Mouse (Mus musculus): ENCODE data around the gene Osbpl2. TPM values are rescaled to one million over a fixed set of nuclear protein-coding genes. Genes with fewer than 3 reads are reported as not detected.

The Osbpl2 gene
- polyA plus RNA-seq, 1 experiment from 2014 or later = 41.8 TPM

GRCm38 (mm10) chr2:180126195-180126594, 7.1 kb downstream of the Osbpl2 start:
- Histone ChIP-seq H3K4me2 (replicated peaks) (no peak overlapping the region), H3K27ac (no peak overlapping the region), H3K4me1 (0 out of 2 replicates have a peak, but pooled peaks cover 3% of the 10 kb centered on the region), H3K4me3 (no peak overlapping the region), H3K9me3 (no peaks in the 10 kb centered on the region), H3K36me3 (peaks cover 8% of the 10 kb centered on the region; the same call in 1 of the 2 replicates), H3K27me3 (no peaks in the 10 kb centered on the region), H3K9ac (no peak overlapping the region)
- 24% methylated on average over 4 of the region's 4 CpGs for WGBS
- no peak for ATAC-seq (ENCODE audit: insufficient number of reproducible peaks, insufficient read depth, low FRiP score, low TSS enrichment)

DNA sequence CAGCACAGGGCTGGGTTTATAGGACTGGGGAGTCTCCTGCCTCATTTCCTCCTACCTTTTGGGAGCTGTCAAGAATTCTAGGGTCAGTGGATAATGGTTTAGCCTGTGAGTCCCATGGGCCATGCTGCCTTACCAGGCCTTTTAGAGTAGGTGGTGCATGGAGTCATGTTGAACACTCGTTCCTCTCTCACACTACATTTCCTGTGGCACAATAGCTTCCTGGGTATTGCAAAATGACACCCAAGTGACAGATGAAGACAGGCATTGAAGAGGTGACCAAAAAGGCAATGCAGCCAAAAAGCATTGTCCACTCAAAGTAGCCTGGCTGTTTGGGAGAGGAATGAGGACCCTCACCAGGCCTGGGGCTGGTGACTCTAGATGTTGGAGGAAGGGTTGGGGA, 8.6 kb downstream of the Osbpl2 start:
- no peak overlapping the region for H3K27ac ChIP-seq
- H3K9me3 ChIP-seq = no peaks in the 10 kb centered on the region
- H3K9ac ChIP-seq = no peak overlapping the region
- 0 out of 2 replicates have a peak, but pooled peaks cover 3% of the 10 kb centered on the region for H3K4me1 ChIP-seq
- no peaks in the 10 kb centered on the region for H3K27me3 ChIP-seq
- WGBS = 75% methylated on average over 1 of the region's 1 CpGs
- no peak overlapping the region for H3K4me2 ChIP-seq (replicated peaks)
- peaks cover 8% of the 10 kb centered on the region; the same call in 1 of the 2 replicates for H3K36me3 ChIP-seq
- ATAC-seq (ENCODE audit: insufficient number of reproducible peaks, insufficient read depth, low FRiP score, low TSS enrichment) = no peak
- H3K4me3 ChIP-seq = no peak overlapping the region

GRCm38 (mm10) chr2:180133231-180133630, 14.1 kb downstream of the Osbpl2 start:
- Histone ChIP-seq H3K4me2 (replicated peaks) (no peak overlapping the region), H3K36me3 (peaks cover 1% of the 10 kb centered on the region), H3K9ac (no peak overlapping the region), H3K27me3 (no peaks in the 10 kb centered on the region), H3K4me3 (no peak overlapping the region), H3K4me1 (no peaks in the 10 kb centered on the region), H3K9me3 (no peaks in the 10 kb centered on the region), H3K27ac (no peak overlapping the region)
- ATAC-seq (ENCODE audit: insufficient number of reproducible peaks, insufficient read depth, low FRiP score, low TSS enrichment) = no peak
- 93% methylated on average over 4 of the region's 4 CpGs for WGBS

DNA sequence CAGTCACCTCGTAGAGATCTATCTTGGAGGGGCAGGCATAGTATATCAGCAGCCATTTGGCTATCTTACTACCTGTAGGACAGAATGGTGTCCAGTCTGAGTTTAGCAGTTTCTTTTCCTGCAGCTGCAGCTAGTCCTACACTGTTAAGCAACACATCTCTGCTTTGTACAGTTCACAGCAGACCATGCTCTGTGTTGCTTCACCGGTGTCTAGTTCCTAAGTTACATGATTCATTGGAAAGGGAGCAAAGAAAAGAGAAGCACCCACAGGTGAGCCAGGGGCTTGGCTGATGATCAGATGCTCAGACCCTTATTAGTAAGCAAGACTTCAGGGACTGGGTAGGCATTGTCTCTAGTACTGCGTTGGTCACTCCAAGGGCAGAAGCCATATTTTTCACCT, 14.8 kb downstream of the Osbpl2 start:
- H3K9ac ChIP-seq = no peak overlapping the region
- 92% methylated on average over 3 of the region's 3 CpGs for WGBS
- no peak overlapping the region for H3K27ac ChIP-seq
- H3K4me1 ChIP-seq = no peaks in the 10 kb centered on the region
- H3K9me3 ChIP-seq = no peaks in the 10 kb centered on the region
- no peak for ATAC-seq (ENCODE audit: insufficient number of reproducible peaks, insufficient read depth, low FRiP score, low TSS enrichment)
- peaks cover 8% of the 10 kb centered on the region for H3K36me3 ChIP-seq
- no peak overlapping the region for H3K4me2 ChIP-seq (replicated peaks)
- no peak overlapping the region for H3K4me3 ChIP-seq
- H3K27me3 ChIP-seq = no peaks in the 10 kb centered on the region

GRCm38 (mm10) chr2:180135414-180135813, 16.3 kb downstream of the Osbpl2 start:
- Histone ChIP-seq H3K36me3 (peaks cover 16% of the 10 kb centered on the region), H3K4me2 (replicated peaks) (no peak overlapping the region), H3K27ac (no peak overlapping the region), H3K4me1 (no peaks in the 10 kb centered on the region), H3K4me3 (no peak overlapping the region), H3K27me3 (no peaks in the 10 kb centered on the region), H3K9me3 (no peaks in the 10 kb centered on the region), H3K9ac (no peak overlapping the region)
- WGBS = 82% methylated on average over 5 of the region's 5 CpGs
- ATAC-seq (ENCODE audit: insufficient number of reproducible peaks, insufficient read depth, low FRiP score, low TSS enrichment) = no peak

DNA sequence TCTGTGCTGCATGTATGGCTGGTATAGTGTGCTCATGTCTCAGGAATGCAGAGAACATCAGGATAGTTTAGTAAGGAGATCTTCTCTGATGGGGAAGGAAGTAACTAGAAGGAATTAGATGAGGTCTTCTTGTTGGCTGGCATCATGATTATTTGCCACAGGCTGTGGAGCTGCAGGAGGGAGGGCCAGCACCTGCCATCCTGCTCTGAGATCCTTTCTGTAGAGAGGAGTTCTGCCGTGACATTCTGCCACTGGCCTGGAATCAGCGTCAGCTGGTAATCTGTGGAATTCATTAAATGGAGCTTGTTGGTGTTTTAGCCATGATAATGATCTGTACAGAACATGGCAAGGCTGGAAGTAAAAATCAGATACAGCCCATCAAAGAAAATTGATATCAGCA, 27.0 kb downstream of the Osbpl2 start:
- H3K36me3 ChIP-seq = peaks cover 62% of the 10 kb centered on the region
- no peaks in the 10 kb centered on the region for H3K27me3 ChIP-seq

GRCm38 (mm10) chr2:180147379-180147778, 28.3 kb downstream of the Osbpl2 start:
- Histone ChIP-seq H3K4me1 (no peaks in the 10 kb centered on the region), H3K4me3 (no peak overlapping the region), H3K4me2 (replicated peaks) (no peak overlapping the region), H3K9ac (no peak overlapping the region), H3K27ac (no peak overlapping the region), H3K9me3 (no peaks in the 10 kb centered on the region), H3K36me3 (peaks cover 69% of the 10 kb centered on the region), H3K27me3 (no peaks in the 10 kb centered on the region)
- 80% methylated on average over 6 of the region's 6 CpGs for WGBS
- ATAC-seq (ENCODE audit: insufficient number of reproducible peaks, insufficient read depth, low FRiP score, low TSS enrichment) = no peak

More for the DNA sequence above, 27.0 kb downstream of the Osbpl2 start:
- Histone ChIP-seq H3K9ac (no peak overlapping the region), H3K4me1 (no peaks in the 10 kb centered on the region), H3K9me3 (no peaks in the 10 kb centered on the region), H3K4me2 (replicated peaks) (no peak overlapping the region), H3K4me3 (no peak overlapping the region), H3K27ac (no peak overlapping the region)
- no peak for ATAC-seq (ENCODE audit: insufficient number of reproducible peaks, insufficient read depth, low FRiP score, low TSS enrichment)
- 88% methylated on average over 2 of the region's 2 CpGs for WGBS

DNA sequence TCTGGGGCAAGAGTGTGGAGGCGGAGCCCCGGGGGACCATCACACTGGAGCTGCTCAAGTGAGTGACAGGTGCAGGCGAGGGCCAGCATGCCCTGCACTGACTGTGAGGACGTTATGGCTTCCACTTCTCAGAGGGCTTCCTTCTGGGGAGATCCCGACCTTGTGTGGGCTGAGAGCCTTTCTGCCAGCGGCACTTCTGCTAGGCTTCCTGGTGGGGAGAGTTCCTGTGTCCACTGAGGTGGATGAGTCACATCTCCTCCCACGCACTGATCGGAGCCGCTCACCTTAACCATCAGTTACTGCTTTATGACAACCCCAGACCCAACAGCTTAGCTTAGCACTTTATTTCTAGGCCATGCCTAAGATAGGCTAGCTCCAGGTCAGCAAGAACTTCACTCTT, 29.4 kb downstream of the Osbpl2 start:
- Histone ChIP-seq H3K4me2 (replicated peaks) (no peak overlapping the region), H3K9me3 (no peaks in the 10 kb centered on the region), H3K4me3 (no peak overlapping the region), H3K9ac (no peak overlapping the region), H3K27me3 (no peaks in the 10 kb centered on the region), H3K27ac (no peak overlapping the region), H3K4me1 (no peaks in the 10 kb centered on the region), H3K36me3 (peaks cover 79% of the 10 kb centered on the region)
- 85% methylated on average over 9 of the region's 9 CpGs for WGBS
- no peak for ATAC-seq (ENCODE audit: insufficient number of reproducible peaks, insufficient read depth, low FRiP score, low TSS enrichment)

DNA sequence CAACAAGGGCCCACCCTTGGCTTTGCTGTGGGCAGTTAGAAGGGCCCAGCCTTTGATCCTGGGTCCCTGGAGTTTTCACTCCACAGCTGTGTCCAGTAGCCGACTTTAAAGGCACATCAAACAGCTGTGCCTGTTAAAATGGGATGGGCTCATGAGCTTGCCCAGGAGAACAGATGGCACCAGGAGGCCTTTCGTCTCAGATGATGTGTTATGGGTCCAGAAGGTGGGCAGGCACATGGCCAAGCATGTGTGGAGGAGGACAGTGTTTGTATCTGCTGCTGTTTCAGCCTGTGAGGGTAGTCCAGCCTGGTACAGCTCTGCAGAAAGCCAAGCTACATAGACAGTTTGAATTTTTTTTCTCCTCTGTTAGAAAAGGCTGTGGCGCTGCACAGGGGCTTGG, 35.7 kb downstream of the Osbpl2 start:
- 69% methylated on average over 3 of the region's 3 CpGs for WGBS
- Histone ChIP-seq H3K4me2 (replicated peaks) (no peak overlapping the region), H3K4me1 (no peaks in the 10 kb centered on the region), H3K36me3 (peaks cover 81% of the 10 kb centered on the region), H3K27me3 (no peaks in the 10 kb centered on the region), H3K9me3 (no peaks in the 10 kb centered on the region), H3K27ac (no peak overlapping the region), H3K9ac (no peak overlapping the region), H3K4me3 (no peak overlapping the region)
- no peak for ATAC-seq (ENCODE audit: insufficient number of reproducible peaks, insufficient read depth, low FRiP score, low TSS enrichment)

- WGBS = 92% methylated on average over 3 of the region's 3 CpGs
- Histone ChIP-seq H3K4me2 (replicated peaks) (no peak overlapping the region), H3K27me3 (no peaks in the 10 kb centered on the region), H3K27ac (no peak overlapping the region), H3K4me3 (no peak overlapping the region), H3K36me3 (peaks cover 74% of the 10 kb centered on the region), H3K9ac (no peak overlapping the region), H3K4me1 (no peaks in the 10 kb centered on the region), H3K9me3 (no peaks in the 10 kb centered on the region)
- ATAC-seq (ENCODE audit: insufficient number of reproducible peaks, insufficient read depth, low FRiP score, low TSS enrichment) = no peak
These were observed 39.5 kb downstream of the Osbpl2 start for GRCm38 (mm10) chr2:180158627-180159026.

DNA sequence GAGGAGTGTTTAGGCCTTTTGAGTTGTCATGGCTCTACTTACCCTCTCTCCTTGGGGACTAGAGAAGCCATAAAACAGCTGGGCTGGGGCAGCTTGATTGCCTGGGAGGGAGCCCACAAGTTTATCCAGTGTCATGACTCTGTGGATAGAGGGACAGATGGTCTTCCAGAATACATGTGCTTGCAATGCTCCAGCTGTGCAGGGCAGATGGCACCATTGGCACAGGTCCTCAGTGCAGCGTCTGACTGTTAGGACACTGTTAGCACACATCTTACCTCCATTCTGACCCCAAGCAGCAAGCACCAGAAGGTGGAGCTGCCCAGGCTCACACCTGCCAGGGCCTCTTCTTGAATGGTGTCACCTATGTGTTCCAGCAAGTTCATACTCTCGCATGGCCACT, 46.7 kb downstream of the Osbpl2 start:
- H3K27me3 ChIP-seq = no peaks in the 10 kb centered on the region
- no peak overlapping the region for H3K4me2 ChIP-seq (replicated peaks)
- peaks cover 24% of the 10 kb centered on the region for H3K36me3 ChIP-seq
- no peak overlapping the region for H3K4me3 ChIP-seq
- no peak overlapping the region for H3K27ac ChIP-seq
- H3K9me3 ChIP-seq = no peaks in the 10 kb centered on the region
- 91% methylated on average over 2 of the region's 2 CpGs for WGBS
- no peak for ATAC-seq (ENCODE audit: insufficient number of reproducible peaks, insufficient read depth, low FRiP score, low TSS enrichment)
- no peak overlapping the region for H3K9ac ChIP-seq
- H3K4me1 ChIP-seq = no peaks in the 10 kb centered on the region

DNA sequence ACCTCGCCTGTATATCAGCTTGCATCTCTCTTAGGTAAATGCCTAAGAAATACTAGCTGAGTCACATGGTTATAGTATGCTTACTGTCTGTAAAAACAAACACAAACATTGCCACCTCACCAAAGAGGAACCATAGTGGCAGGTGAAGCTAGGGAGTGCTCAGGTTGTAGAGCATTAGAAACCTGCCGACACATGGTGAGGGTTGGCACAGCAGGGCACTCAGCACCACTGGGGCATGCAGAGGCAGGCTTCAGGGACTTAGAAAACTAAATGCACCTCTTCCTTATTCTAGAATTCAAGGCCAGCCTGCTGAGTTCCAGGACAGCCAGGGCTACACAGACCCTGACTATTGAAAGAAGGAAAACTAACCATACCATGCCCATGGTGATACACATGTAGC, 47.8 kb downstream of the Osbpl2 start:
- Histone ChIP-seq H3K36me3 (peaks cover 19% of the 10 kb centered on the region), H3K9ac (no peak overlapping the region), H3K4me3 (no peak overlapping the region), H3K4me1 (no peaks in the 10 kb centered on the region), H3K9me3 (no peaks in the 10 kb centered on the region), H3K27ac (no peak overlapping the region), H3K27me3 (no peaks in the 10 kb centered on the region), H3K4me2 (replicated peaks) (no peak overlapping the region)
- no peak for ATAC-seq (ENCODE audit: insufficient number of reproducible peaks, insufficient read depth, low FRiP score, low TSS enrichment)
- WGBS = 76% methylated on average over 2 of the region's 2 CpGs

Data from embryonic facial prominence, embryonic 12.5 days (tissue).